Mouse (Mus musculus): Measurements from ENCODE around the gene Ccr4.

- TF ChIP-seq POLR2AphosphoS2 (IDR thresholded peaks at IDR 0.05; ENCODE audit: insufficient read length, low read depth): no peak
- no peak for TF ChIP-seq POLR2A (IDR thresholded peaks at IDR 0.05; ENCODE audit: insufficient read length, low read depth)
These were observed 23.8 kb downstream of the Ccr4 start for GRCm38 (mm10) chr9:114480940-114481339.
